Mouse (Mus musculus) spleen, postnatal 36 days (tissue): ENCODE results near the gene Ctnnd2.

Experiments
- DNase-seq, 2 experiments: peaks; one replicate each; pipeline ENCODE4 v3.0.0; 2022; ENCODE audit warnings: low spot score in 2 of 2, mixed read lengths in 1 of 2

The Ctnnd2 gene

DNA sequence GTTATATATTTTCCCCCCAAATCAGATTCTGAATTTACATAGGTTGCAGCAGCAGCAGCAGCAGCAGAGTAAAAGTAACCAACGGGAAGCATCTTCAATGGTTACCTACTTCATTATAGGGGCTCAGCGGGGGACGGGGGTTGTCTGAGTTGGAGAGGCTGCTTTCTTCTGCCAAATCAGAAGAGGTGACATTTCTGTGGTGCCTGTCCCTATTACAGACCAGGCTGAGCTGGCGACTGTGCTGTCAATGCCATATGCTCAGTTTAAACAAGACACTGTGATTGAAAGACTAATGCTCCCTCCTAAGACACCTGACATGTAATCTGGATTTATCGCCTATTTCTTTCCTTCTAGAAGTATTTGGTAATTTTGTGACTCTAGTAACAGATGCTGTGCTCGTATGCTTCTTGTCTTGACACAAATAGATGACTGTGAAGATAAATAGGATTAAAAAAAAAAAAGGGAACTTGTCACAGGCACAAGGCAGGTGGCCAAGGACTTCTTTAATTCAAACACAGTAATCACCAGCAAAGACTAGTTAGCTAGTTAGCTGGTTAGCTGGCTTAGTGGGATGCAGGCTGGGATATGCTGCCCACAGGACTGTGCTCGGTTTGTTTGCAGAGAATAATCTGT, 475.4 kb downstream of the Ctnnd2 start:
- no peak for DNase-seq

DNA sequence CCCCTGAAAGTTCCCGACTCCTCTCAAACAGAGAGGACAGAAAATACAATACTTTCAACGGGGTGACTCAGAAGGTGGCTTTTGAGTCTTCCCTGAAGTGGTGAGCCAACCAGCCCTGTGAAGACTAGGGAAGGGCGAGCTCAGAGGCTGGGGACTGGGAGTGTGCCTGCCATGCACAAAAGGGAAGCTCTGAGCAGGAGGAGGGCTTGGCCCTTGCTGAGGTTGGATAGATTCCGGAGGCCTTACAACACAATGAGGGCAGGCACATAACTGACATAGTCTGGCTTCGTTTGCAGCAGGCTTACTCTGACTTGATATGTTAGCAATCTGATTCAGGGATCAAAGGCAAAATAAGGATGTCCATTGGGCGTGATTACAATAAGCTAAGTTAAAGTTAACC, 477.6 kb downstream of the Ctnnd2 start:
- DNase-seq: no peak

DNA sequence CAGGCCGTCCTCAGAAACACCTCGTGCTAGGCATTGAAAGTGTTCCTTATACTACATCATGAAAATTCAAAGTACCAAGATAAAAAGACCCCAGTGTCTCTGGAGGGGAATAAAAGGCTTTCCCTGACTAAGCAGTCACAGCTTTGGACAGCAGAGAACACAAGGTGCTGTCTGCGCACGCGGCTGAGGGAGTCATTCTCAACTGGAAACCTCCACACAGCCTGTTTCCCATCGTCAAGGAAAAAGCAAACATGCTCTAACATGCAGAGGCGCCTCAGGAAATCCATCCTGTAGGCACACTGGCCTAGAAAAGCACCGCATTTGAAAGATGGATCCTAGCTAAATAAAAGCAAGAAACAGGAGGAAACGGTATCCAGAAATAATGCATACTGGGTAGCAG, 483.0 kb downstream of the Ctnnd2 start:
- DNase-seq: no peak

DNA sequence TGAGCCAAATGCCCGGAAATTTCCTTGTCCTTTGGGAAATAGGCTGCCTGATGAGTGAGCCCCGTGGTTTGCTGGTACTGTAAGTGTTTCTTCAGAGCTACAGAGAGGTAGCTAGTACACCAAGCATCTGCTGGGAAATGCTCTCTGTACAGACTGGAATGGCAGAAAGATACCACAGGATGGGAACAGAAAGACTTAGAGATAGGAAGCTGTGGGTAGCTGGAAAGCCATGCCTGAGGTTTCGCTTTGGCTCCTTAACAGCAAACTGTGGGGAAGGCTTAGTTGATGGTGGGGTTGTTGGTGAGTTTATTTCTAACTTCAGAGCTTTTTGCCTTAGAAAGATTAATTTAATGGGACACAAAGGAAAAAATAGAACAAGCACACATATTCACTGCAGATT, 485.2 kb downstream of the Ctnnd2 start:
- no peak for DNase-seq

DNA sequence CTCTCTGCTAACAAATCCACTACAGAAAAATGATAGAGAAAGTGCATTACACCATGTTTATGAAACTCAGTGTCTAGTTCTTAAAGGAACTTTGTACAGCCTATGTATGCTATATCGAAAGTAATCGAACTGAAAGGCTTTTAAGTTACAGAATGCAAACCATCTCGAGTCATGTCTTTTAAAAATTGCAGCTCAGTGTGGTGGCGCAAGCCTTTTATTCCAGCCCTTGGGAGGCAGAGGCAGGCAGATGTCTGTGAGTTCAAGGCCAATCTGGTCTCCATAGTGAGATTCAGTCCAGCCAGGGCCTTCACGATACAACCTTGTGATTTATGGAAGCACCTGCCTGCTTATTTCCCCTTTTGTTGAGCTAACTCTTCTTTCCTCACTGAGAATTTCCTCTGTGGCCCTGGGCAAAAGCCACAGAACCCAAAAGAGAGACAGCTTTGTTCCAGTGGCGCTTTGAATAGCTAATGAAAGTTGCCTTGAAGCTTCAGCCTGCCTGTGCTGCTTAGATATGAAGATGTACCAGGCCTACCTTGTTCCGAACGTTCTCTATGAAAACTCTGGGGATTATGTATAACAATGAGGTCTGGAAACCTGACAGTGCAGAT, 488.3 kb downstream of the Ctnnd2 start:
- no peak for DNase-seq

DNA sequence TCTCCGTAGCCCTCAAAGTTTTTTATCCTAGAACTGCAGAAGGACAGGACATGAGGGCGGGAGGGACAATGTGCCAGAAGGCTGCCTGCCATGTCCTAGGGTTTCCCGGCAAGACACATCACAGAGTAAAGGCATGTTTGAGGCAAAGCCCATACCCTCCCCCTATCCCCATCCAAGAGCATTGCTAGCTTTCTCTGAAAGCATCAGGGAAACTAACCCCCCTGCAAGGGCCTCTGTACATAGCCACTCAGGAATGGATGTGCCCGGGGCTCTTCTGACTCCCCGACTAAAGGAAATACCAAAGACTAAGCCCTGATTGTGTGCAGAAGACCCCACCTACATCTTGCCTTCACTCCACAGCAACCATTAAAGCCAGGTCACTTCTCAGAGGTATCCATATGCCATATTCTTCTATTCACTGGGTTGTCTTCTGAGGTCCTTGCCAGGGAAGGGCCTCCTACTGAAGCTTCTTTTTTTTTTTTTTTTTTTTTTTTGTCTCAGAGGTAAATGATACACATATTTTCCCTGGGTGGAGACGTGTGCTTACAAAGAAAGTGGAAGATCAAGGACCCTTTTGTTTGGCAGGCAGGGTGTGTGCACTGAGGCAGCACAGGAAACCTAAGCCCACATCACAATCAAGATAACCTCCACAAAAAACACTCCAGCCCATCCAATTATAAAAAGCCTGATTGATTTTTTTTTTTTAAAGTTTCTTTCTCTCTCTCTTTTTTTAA, 489.5 kb downstream of the Ctnnd2 start:
- DNase-seq: no peak

DNA sequence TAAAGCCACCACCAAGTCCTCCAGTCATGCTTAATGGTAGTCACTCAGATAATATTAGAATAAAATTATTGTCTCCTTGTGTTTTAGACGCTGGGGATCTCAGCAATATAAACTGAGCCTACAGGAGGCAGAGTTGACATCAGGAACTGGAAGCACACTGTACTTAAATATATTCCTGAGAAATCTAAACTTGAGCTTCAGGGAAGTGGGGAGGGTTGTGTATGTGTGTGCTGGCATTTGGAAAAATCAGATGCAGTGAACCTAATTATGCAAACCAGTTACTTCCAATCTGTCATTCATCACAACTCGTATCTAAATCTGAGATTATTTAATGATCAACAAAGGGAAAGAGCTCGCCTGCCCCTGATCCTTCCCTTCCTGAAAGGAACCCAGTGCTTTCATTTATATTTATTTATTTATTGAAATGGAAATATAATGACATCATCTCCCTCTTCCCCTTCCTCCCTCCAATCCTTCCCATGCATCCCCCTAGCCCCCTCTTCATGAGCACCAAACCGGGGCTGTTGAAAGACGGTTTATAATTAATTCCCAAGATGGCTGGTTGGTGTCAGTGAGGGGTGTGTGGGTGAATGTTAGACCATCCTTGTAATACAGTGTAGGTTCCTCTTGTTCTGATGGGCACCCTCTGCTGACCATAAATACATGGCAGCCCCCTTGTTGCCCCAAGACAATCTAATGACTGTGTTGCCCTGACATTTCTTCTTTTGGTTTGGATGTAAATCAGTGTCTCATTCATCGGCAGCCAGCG, 495.6 kb downstream of the Ctnnd2 start:
- DNase-seq: no peak

DNA sequence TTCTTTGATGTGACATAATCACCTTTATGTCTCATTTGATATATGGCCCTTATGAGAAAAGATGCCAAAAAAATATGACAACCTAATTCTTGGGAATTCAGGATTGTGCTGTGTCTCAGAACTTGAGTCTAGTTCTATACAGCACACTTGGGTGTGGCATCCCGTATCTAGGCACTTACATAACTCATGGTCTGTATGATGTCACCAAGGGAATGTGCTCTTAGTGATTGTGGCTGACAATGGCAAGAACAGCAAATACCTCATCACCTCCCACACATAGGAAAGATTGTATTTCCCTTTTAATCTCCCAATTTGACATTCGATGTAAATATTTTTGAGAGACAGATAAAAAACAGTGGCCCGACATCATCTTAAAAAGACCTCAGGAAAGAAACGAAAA, 509.5 kb downstream of the Ctnnd2 start:
- no peak for DNase-seq

DNA sequence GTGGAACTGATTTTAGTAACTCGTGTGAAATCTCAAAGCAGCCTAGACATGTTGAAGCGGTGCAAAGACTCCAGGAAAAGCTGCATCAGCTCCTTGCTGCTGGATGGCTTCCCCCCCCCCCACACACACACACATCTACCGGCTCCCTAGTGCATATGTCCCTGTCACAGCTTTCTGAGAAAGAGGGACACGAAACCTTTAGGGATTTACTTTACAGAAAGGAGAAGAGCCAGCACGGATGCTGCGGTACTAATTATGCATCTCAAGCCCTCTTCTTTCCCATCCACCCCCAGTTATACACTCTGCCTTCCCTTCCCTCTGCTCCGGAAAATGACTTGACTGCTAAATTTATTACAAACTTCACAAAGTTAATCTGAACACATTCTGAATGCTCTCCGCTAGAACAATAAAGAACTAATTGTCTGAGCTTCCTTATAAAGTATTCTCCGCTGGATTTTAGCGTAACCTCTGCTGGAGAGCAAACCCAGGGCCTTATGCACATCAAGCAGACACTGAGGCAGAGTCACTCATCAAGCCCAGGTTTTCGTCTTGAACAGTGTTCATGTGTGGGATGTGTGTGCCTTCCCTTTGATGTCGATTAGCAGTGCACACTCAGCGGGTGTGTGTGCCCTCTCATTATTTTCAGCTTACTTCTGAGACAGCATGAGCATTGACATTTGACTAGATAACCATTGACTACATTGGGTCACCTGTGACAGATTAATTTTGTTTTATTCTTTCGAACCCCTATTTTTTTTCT, 510.1 kb downstream of the Ctnnd2 start:
- no peak for DNase-seq

DNA sequence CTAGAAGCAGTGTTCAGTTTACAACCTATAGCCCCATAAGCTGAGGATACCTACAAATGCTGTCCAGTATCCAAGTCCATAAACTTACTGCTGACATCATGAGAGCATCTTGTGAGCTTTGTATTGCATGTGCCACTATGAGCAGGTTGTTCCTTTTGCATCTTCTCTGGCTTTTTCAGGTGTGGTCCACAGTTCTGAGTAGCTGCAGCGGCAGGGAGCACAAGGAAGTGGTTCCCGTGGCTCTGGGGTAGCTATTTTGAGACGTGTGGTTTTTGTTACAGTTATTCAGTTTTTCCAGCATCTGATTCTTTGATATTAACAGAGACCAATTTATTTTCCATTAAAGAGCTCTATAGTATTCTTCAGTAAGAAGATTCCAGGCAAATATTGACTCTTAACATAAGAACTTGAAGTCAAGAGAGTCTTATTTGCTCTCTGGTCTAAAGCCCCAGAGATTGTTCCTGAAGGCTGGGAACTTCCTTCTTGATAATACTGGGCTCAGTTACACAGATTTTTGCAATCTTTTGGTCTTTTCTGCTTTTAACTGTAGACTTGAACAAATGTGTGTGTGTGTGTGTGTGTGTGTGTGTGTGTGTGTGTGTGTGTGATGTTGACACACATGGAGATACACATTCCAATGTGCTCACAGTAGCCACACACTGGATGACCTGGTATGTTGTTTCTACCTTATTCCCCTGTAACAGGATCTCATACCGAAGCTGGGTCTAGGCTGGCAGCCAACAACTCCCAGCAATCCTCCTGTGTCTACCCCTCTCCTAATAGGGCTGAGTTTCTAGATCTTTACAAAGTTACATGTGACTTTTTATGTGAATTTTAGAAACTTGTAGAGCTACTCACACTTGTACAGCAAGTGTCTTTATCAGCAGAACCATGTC, 514.1 kb downstream of the Ctnnd2 start:
- no peak for DNase-seq

DNA sequence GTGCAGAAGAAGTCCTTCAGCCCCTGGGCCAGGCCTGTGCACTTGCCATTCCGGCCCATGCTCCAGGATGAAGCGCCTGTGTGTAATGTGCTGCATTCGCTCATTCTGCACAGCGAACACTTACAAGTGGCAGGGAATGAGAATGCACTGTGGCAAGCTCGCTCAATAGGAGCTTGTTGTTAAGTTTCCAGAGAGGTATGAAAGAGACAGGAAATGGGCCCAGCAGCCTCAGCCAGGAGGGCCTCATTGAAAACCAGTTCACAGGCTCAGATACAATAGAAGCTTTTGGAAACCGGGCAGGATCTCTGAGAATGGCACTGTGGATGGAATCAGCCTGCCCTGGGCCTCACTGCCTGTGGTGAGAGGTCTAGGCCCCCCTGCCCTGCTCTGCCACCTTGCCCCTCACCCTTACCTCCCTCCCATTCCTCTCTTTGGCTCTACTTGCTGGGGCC, 521.4 kb downstream of the Ctnnd2 start:
- no peak for DNase-seq

DNA sequence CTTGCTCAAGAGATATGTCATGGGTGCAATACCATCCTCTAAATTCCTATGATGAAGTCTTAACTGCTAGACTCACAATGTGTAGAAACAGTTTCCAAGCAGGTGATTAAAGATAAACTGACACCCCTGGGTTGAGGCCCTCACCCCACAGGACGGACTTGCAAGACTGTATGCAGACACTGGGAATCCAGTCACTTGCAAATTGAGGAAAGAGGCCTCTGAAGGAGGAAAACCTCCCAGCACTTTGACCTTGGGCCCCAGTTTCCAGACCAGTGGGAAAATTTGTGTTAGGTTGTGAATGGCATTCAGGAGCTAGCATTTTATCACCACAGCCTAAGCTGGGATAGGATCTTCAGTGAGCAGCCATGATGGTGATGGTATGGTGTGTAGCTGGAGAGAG, 521.9 kb downstream of the Ctnnd2 start:
- DNase-seq: no peak

DNA sequence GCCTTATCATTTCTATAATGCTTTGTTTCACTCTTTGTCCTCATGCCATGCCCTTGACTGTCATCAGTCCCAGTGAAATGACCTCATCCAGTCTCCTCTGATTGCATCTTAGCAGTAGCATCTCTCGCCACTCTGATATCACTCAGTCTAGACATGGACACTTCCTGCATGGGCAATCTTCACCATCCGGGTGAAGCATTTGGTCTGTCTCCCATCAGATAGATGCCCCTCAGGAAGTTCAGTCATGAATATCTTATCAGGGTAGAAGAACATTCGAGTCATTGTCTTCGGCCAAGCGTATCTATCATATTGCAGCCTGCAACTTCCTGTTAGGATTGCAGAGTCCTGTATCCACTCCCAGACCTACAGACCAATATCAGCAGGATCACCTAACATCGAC, 523.5 kb downstream of the Ctnnd2 start:
- DNase-seq: no peak

DNA sequence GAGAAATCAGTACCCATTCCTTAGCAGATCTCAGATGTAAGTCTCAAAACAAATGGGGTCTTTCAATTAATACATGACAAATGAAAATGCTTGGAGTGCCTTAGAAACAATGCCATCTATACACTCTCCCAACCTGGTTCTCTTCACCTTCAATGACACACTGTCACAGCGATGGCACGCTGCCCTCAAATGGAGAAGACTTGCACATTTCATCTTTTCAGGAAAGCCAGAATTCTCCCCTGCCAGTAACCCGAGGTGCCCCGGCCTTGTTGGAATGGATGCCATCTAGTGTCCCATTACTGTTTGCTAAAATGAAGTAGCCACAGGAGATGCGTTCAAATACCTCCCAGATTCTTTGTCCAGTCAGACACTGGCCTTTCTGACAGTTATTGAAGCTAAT, 525.0 kb downstream of the Ctnnd2 start:
- DNase-seq: no peak

DNA sequence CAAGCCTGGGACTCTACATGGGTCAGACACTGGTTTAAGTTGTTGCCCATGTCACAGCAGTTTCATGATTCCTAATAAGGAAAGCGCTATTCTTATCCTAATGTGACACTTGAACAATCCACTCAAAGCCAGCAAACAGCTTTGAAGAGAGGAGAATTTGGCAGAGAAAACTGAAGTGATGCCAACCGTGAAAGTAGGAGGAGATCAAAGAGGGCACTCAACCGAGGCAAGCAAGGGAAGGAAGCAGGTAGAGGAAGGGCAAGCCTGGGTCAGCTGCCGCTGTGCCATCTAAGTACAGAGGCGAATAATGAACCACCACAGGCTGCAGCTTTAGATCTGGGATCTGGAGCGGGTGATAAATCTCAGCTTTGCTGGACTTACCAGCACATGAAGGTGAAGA, 528.4 kb downstream of the Ctnnd2 start:
- no peak for DNase-seq

DNA sequence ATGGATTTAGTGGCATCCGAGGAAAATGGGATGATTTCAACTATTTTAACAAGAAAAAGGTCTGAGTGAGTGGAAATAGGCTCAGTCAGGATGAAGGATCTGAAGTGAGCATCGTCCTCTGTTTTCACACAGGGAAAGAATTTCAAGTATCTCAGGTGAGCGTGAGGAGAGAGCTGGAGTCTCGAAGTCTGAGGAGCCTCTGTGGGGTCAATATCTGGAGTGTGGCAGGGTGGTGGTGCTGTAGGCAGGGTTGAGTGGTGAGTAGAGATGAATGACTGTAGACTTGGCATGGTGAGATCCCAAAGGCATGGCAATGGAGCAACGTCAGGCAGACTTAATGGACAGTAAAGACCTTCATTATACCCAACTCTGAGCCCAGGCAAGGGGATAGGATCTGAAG, 529.2 kb downstream of the Ctnnd2 start:
- DNase-seq: no peak

DNA sequence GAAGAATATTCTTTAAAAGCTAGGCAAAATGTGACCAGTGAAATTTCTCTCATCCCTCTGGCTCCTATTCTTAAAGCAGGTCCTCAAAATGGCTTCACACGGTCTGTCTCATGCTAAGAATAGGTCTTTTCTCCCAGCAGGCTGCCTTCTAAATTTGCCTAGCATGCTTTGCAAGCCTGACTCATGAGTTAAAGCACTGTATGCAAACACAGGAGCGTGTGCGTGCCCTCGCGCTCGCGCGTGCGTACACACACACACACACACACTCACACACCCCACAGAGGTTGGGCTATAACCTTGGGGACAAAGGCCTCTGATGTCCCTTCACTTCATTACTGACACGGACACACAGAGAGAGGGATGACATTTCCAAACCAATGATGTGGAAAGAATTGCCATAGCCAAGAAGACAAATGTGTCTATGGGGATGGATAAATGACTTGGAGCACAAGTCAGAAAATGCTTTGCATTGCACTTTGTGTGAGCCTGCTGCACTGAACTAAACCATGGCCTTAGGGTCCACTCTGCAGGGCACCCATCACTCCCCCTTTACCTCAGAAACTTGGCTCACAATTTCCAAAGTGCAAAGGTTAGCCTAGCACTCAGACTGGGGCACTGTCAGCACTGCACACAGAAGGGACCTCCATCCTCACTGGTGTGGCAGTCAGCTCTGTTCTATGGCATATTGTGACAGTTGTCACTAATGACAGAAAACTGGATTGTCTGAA, 536.8 kb downstream of the Ctnnd2 start:
- DNase-seq: no peak

DNA sequence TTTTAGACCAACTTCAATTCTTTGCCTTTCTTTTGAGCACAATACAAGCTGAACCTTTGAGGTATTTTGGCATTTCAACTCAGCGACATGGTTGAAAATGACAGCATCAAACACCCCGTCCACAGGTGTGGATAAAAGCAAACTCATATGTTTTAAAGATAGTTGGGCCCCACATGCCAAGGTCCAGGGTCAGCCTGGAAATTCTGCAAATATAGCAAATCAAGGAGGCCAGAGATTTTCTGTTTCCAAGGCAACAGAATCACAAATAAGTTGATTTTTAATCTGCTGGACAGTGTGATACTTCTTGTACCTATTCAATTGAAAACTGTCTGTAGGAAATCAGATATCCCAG, 537.3 kb downstream of the Ctnnd2 start:
- no peak for DNase-seq

DNA sequence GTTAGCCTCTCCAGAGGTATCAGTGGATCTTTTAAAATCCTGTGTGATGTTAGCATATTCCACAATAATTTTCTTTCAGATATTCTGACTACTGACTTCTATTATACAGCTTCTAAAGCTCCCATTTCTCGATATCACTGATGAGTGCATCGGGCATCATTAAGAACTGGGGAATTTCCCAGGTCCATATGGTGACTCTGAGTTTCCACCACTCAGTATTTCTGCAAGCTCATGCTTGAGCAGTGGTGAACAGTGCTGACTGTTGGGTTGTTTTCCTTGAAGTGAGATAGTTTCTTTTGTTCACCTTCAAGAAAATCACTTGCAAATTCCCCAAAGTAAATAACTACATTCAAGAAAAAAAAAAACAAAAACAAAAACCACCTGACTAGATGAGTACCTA, 542.4 kb downstream of the Ctnnd2 start:
- DNase-seq: no peak

DNA sequence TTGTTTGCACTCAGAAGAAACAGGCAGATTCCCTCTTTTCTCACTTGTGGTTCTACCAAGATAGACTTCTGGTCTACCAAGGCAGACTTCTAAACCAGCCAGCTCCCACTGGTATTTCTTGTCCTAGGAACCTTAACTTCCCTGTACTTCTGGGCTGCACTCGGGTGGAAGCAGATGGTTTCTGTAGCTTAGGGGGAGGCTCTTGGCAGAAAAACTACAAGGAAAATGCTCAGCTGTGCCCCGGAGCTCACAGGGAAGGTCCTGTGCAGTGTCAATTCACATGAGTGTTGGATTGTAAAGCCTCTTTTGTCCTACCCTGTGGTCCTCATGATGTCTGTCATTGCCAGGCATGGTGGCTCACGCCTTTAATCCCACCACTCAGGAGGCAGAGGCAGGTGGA, 546.4 kb downstream of the Ctnnd2 start:
- DNase-seq: no peak
